Mouse (Mus musculus) hindbrain, embryonic 10.5 days (tissue): ENCODE measurements at regions not wholly inside any gene's neighbourhood (a gene's known extent, or its start where the extent isn't known, plus 50 kb on each side); places are given as distances from the start of the nearest gene placed in this dataset.

ENCODE experiments used
- DNase-seq: peaks from one replicate; pipeline ENCODE4 v3.0.0-alpha.2; 2017; ENCODE audit warnings: low spot score
- H3K27ac ChIP-seq: fragments of 300-500 bp; sonication (generic); 2 replicates; pipeline ENCODE4 v1.5.1; 2016; ENCODE audit warnings: mild to moderate bottlenecking, moderate library complexity
- H3K27me3 ChIP-seq: fragments of 300-500 bp; sonication (generic); 2 replicates; pipeline ENCODE4 v1.6.1; 2016; ENCODE audit warnings: mild to moderate bottlenecking; ENCODE audit not compliant: poor library complexity, insufficient read depth, severe bottlenecking
- H3K36me3 ChIP-seq: fragments of 300-500 bp; sonication (generic); 2 replicates; pipeline ENCODE4 v1.6.1; 2016; ENCODE audit warnings: mild to moderate bottlenecking, moderate library complexity
- H3K4me1 ChIP-seq: fragments of 300-500 bp; sonication (generic); replicated peaks from 2 replicates; pipeline ENCODE4 v1.6.1; 2016; ENCODE audit warnings: mild to moderate bottlenecking
- H3K4me3 ChIP-seq: fragments of 300-500 bp; sonication (generic); 2 replicates; pipeline ENCODE4 v1.5.1; 2016; ENCODE audit warnings: mild to moderate bottlenecking, moderate library complexity
- H3K9me3 ChIP-seq: fragments of 300-500 bp; sonication (generic); 2 replicates; pipeline ENCODE4 v1.6.1; 2016; ENCODE audit warnings: mild to moderate bottlenecking, moderate library complexity
- WGBS: fragments of 180-500 bp; shearing (Covaris S2); methylation state at CpG from one replicate; pipeline ENCODE4 v1.1.7; 2016; 5-methylcytosine and 5-hydroxymethylcytosine counted together

DNA sequence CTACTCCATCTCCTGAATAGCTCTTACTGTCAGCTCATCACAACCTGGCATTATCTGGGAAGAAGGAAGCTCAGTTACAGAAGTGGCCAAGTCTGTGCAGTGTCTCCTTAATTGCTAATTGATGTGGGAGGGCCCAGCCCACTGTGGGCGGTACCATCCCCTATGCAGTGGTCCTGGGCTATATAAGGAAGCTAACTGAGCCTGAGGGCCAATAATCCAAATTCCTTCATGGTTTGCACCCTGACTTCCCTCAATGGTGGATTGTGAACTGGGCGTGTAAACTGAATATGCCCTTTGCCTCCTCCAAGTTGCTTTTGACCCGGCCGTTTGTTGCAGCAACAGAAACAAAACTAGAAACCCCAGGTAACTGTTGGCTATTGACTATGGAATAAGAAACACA, 57.8 kb upstream of the Pmfbp1 start:
- Histone ChIP-seq H3K4me1 (peaks cover 14% of the 10 kb centered on the region), H3K27me3 (no peaks in the 10 kb centered on the region), H3K27ac (peak overlapping the region; percentile 88), H3K36me3 (no peaks in the 10 kb centered on the region), H3K9me3 (no peaks in the 10 kb centered on the region), H3K4me3 (no peak overlapping the region)
- DNase-seq: no peak
- WGBS: 88% methylated on average over 4 of the region's 4 CpGs

GRCm38 (mm10) chr8:109436830-109437567, 56.8 kb upstream of the Pmfbp1 start:
- Histone ChIP-seq H3K27ac (peak overlapping the region; percentile 88), H3K36me3 (no peaks in the 10 kb centered on the region), H3K9me3 (no peaks in the 10 kb centered on the region), H3K4me3 (peak overlapping the region; percentile 24), H3K27me3 (no peaks in the 10 kb centered on the region), H3K4me1 (peaks cover 14% of the 10 kb centered on the region)
- peak; percentile 71 for DNase-seq
- WGBS: 45% methylated on average over 19 of the region's 19 CpGs

DNA sequence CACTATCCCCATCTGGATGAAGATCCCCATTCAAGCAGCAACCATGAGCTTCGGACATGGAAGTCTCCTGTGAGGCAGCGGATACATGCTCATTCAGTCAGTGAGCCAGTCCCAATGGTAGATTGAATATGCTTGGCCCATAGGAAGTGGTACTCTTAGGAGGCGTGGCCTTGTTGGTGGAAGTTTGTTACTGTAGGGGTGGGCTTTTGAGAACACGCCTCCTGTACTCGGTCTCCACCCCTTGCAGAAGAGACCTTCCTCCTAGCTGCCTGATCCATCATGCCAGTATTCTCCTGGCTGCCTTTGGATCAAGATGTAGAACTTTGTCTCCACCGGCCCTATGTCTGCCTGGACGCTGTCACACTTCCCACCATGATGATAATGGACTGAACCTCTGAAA, 55.3 kb upstream of the Pmfbp1 start:
- no peaks in the 10 kb centered on the region for H3K27me3 ChIP-seq
- peak overlapping the region; percentile 62 for H3K27ac ChIP-seq
- H3K36me3 ChIP-seq: no peaks in the 10 kb centered on the region
- 94% methylated on average over 7 of the region's 7 CpGs for WGBS
- H3K9me3 ChIP-seq: no peaks in the 10 kb centered on the region
- H3K4me3 ChIP-seq: no peak overlapping the region
- peaks cover 14% of the 10 kb centered on the region for H3K4me1 ChIP-seq
- DNase-seq: no peak
